Mouse (Mus musculus) layer of hippocampus, adult 11-12 months (tissue): ENCODE results near the gene Zfp592.

Experiments used
- DNase-seq: peaks from one replicate; pipeline ENCODE4 v3.0.0; 2022; ENCODE audit warnings: low spot score

Zfp592 gene

GRCm38 (mm10) chr7:81057901-81058711, 64.6 kb downstream of the Zfp592 start:
- no peak for DNase-seq

GRCm38 (mm10) chr7:81058712-81059154, 65.3 kb downstream of the Zfp592 start:
- DNase-seq: no peak

GRCm38 (mm10) chr7:81059388-81059787, 65.9 kb downstream of the Zfp592 start:
- no peak for DNase-seq

DNA sequence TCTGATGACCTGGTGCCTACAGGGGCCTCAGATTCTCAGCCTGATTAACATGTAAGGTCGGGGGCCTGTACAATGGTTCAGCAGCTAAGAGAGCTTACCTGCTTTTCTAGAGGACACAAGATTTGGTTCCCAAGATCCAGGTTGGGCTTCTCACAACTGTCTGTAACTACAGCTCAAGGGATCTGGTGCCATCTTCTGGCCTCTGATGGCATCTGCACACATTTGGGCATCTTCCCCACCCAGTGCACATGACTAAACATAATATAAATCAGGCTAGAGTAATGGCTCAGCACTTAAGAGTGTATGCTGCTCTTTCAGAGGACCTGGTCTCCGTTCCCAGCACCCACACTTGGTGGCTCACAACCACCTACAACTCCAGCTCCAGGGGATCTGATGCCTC, 67.4 kb downstream of the Zfp592 start:
- no peak for DNase-seq

- no peak for DNase-seq
These were observed 68.5 kb downstream of the Zfp592 start for GRCm38 (mm10) chr7:81061936-81062335.

DNA sequence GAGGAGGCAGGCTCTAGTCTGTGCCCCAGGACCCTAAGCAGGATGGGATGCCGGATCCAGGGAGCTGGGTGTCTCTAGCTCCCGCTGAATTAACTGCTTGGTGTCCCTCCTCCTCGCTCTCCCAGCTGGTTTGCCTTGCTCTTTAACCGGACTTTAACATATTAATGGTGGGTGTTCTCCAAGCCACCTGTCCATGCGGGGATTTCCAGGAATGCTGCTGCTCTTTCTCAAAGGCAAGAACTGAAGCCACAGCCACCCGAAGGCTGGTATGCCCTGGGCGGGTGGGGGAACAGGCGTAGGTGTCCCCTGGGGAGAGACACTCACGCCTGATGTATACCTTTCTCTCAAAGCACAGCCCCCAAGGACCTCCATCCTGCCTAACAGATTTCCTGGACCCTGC, 69.9 kb downstream of the Zfp592 start:
- no peak for DNase-seq

DNA sequence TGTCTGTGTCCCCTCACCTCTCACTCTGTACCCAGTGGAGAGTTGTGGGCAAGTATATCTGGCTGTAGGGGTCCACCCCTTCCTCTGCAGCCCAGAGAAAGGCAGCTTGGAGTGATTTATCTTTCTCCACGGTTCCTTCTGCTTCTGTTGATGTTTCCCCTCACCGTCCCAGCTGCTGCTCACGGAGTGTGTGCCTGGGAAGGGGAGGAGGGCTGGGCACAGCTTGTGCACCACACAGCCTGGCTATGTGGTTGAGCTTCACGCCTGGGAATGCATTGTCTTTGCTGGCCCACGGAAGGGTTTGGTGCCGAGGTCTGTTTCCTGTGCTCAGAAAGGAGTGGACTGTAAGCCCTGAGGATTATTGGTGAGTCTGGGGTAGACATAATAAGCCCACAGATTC, 73.2 kb downstream of the Zfp592 start:
- DNase-seq: no peak

- no peak for DNase-seq
These were observed 79.0 kb downstream of the Zfp592 start for GRCm38 (mm10) chr7:81072463-81072862.

GRCm38 (mm10) chr7:81073273-81073672, 79.8 kb downstream of the Zfp592 start:
- no peak for DNase-seq

- no peak for DNase-seq
These were observed 81.1 kb downstream of the Zfp592 start for GRCm38 (mm10) chr7:81074546-81074945.

GRCm38 (mm10) chr7:81075299-81075698, 81.8 kb downstream of the Zfp592 start:
- no peak for DNase-seq

DNA sequence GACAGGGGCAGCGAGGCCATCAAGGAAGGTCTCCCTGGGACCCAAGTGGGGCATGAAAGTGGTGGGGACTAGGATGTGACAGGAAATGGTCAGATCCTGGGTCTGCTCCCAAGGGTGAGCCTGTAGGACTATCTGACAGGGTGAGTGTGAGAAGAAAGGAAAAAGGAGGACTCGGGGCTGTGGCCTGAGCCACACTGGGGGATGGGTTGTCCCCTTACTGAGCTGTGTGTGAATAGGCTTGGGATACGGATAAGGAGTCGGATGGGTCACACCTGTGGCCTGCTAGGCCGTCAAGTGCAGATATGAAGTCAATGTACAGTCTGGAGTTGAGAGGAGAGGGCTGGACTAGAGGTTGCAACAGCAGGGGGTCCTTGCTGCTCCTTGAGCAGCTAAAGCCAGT, 82.3 kb downstream of the Zfp592 start:
- DNase-seq: no peak

- DNase-seq: no peak
These were observed 83.5 kb downstream of the Zfp592 start for GRCm38 (mm10) chr7:81077009-81077408.

DNA sequence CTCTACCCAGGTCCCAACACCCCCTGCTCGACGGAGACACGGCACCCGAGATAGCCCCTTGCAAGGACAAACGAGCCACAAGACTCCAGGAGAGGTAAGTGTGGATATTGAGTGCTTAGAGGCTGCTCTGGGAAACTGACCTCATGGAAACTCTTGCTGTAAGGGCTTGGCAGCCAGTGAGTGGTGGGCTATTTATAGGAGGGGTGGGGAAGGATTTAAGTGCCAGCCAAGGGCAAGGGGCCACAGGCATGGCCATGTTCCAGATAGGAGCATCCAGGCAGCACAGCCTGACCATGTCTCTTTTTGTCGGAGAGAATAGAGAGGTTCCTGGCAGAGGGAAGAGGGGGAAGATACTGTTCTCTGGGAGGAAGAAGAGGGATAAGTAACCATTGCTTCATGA, 85.3 kb downstream of the Zfp592 start:
- no peak for DNase-seq

DNA sequence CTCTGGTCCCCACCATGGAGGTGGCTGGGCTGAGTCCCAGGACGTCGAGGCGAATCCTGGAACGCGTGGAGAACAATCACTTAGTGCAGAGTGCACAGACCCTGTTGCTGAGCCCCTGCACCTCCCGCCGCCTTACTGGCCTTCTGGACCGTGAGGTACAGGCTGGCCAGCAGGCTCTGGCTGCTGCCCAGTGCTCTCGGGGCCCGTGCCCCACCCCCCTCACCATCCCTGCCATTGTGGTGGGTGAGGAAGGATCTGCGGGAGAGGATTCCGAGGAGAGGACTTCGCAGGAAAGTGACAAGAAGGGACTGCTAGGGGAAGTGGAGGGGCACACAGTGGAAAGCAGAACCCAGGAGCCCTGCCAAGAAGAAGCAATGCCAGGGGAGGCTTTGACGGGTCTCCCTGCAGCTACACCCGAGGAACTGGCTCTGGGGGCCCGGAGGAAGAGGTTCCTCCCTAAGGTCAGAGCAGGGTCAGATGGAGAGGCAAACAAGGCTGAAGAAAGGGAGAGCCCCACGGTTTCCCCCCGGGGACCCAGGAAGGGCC, 100.0 kb downstream of the Zfp592 start:
- no peak for DNase-seq

- no peak for DNase-seq
These were observed 100.8 kb downstream of the Zfp592 start for GRCm38 (mm10) chr7:81094104-81094757.
